Mouse (Mus musculus): ENCODE measurements around the gene Fbxo2. TPM values are rescaled to one million over a fixed set of nuclear protein-coding genes. Genes with fewer than 3 reads are reported as not detected.

Gene Fbxo2
- total RNA-seq, 1 experiment, result 16.5 TPM

DNA sequence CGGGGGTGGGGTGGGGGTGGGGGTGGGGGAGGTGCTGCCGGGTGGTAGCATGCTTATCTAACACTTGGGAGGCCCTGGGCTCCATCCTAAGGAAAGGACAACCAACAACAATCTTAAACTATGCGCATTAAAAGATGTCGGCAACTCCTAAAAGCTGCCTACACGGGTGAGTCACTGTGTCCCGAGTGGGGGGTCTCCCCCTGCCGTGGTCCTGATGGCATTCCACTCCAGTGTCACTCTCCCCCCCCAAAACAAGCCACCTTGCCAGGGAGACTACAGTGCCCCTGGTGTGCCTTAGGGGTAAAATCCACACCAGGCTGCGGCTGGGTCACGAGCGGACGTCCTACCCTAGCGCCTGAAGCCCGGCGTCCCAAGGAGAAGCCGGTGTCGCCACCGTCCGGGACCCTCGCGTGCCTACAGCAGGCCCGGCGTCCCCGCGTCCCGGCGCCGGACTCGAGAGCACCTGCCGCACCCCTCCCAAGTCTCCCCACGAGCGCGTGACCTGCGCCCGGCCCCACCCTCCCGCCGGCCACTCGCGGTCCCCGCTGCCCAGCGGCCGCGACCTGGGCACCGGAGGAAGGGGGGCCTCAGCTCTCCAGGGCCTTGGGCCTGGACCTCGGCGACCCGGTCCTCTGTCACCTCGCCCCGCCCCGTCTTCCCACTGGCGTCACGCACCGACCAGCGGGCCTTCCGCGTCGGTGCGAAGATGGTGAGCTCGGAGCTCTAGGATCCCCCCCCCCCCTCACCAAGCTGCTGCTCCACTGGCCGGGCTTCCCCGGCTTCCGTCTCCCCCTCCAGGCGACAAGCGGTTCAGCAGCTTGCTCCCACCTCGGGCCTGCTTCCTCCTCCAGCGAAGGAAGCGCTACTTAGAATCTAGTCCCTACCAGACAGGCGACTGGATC is 8.9 kb upstream of the Fbxo2 start, which contains the start of gene Fbxo6:
Fbxo6 (minus strand) TSS at position 874 of the 902 bp plus-strand sequence.
- peak; percentile 80 for DNase-seq (ENCODE audit: low read depth, low spot score)
- Histone ChIP-seq H3K27ac (ENCODE audit: insufficient read depth, low read depth, low read length, poor library complexity, severe bottlenecking) (peak within 1 kb of the TSS; percentile 86), H3K4me1 (ENCODE audit: control insufficient read depth in 2 of 2, insufficient read depth in 2 of 2, low read length in 2 of 2, poor library complexity in 1 of 2) (peaks cover 9 to 23% of the 10 kb centered on the region in 2 experiments), H3K36me3 (ENCODE audit: control insufficient read depth, insufficient read depth, low read length, poor library complexity, severe bottlenecking) (peaks cover 19% of the 10 kb centered on the region; the same call in 1 of the 2 replicates), H3K9ac (ENCODE audit: insufficient read depth, low read depth, low read length, poor library complexity, severe bottlenecking) (peak within 1 kb of the TSS; percentile 89), H3K9me3 (ENCODE audit: control insufficient read depth, insufficient read depth, low read depth, low read length) (no peaks in the 10 kb centered on the region), H3K4me3 (ENCODE audit: insufficient read depth in 1 of 2, low read depth in 1 of 2, low read length in 2 of 2, poor library complexity in 1 of 2, severe bottlenecking in 1 of 2) (peak within 1 kb of the TSS; percentile 66 to 89)
- in situ Hi-C loops (cut with MboI; ENCODE audit: low sequenced_read_pairs in 2 of 2, unreplicated experiment in 2 of 2), result no loop called here
- TF ChIP-seq MAFK (IDR thresholded peaks at IDR 0.05; ENCODE audit: insufficient read depth, low read depth, low read length) (no peak), HCFC1 (IDR thresholded peaks at IDR 0.05; ENCODE audit: borderline replicate concordance, insufficient read depth, low read length) (0 out of 2 replicates have a peak, but pooled peaks have one; percentile 35), ZNF384 (IDR thresholded peaks at IDR 0.05; ENCODE audit: low read depth, low read length) (no peak)

DNA sequence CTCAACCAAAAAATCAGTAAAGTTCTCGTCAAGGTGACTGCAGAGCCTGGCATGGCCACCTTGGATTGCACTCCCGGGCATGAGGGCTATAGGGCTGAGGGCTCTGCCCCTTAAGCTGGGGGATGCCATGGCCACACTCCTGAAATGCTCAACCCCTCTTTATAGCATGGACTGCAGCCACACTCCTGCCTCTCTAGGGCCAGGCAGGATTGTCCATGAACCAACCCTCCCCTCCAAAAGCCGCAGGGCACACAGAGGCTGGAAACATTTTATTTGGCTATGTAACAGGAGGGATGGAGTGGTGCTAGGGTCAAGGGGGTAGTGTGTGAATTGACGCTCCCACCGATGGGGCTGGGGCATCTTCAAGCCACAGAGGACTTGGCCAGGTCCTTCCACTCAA is 7.9 kb upstream of the Fbxo2 start:
- no peak for DNase-seq (ENCODE audit: low read depth, low spot score)
- Histone ChIP-seq H3K9ac (ENCODE audit: insufficient read depth, low read depth, low read length, poor library complexity, severe bottlenecking) (no peak overlapping the region), H3K4me3 (ENCODE audit: insufficient read depth in 1 of 2, low read depth in 1 of 2, low read length in 2 of 2, poor library complexity in 1 of 2, severe bottlenecking in 1 of 2) (no peak overlapping the region), H3K4me1 (ENCODE audit: control insufficient read depth in 2 of 2, insufficient read depth in 2 of 2, low read length in 2 of 2, poor library complexity in 1 of 2) (peaks cover 12 to 29% of the 10 kb centered on the region in 2 experiments), H3K36me3 (ENCODE audit: control insufficient read depth, insufficient read depth, low read length, poor library complexity, severe bottlenecking) (peaks cover 16% of the 10 kb centered on the region), H3K9me3 (ENCODE audit: control insufficient read depth, insufficient read depth, low read depth, low read length) (no peaks in the 10 kb centered on the region), H3K27ac (ENCODE audit: insufficient read depth, low read depth, low read length, poor library complexity, severe bottlenecking) (peak overlapping the region; percentile 47; the same call in 1 of the 2 replicates)
- in situ Hi-C loops (cut with MboI; ENCODE audit: low sequenced_read_pairs in 2 of 2, unreplicated experiment in 2 of 2), result no loop called here
- TF ChIP-seq HCFC1 (IDR thresholded peaks at IDR 0.05; ENCODE audit: borderline replicate concordance, insufficient read depth, low read length) (no peak), ZNF384 (IDR thresholded peaks at IDR 0.05; ENCODE audit: low read depth, low read length) (no peak), MAFK (IDR thresholded peaks at IDR 0.05; ENCODE audit: insufficient read depth, low read depth, low read length) (no peak), CHD2 (IDR thresholded peaks at IDR 0.05; ENCODE audit: low read depth, low read length) (no peak), ZC3H11A (IDR thresholded peaks at IDR 0.05; ENCODE audit: borderline replicate concordance, low read depth, low read length) (no peak)

DNA sequence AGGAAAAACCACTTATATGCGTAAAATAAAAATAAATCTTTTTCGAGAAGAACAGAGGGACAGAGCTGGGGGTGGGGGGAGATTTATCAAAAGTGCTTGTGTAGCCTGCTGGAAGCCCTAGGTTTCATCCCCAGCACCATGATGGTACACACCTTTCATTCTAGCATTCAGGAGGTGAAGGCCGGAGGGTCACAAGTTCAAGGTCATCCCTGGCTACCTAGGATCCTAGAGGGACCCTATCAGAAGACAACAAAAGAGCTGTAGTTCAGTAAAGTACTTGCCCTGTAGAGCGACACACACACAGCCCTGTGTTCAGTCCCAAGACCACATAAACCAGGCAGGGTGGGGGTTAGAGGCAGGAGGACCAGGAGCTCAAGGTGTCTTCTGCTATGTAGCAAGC is 6.4 kb upstream of the Fbxo2 start:
- in situ Hi-C loops (cut with MboI; ENCODE audit: low sequenced_read_pairs in 2 of 2, unreplicated experiment in 2 of 2), result no loop called here
- H3K9me3 ChIP-seq (ENCODE audit: control insufficient read depth, insufficient read depth, low read depth, low read length), result no peaks in the 10 kb centered on the region
- TF ChIP-seq MAFK (IDR thresholded peaks at IDR 0.05; ENCODE audit: insufficient read depth, low read depth, low read length) (no peak), ZNF384 (IDR thresholded peaks at IDR 0.05; ENCODE audit: low read depth, low read length) (no peak), HCFC1 (IDR thresholded peaks at IDR 0.05; ENCODE audit: borderline replicate concordance, insufficient read depth, low read length) (no peak), CHD2 (IDR thresholded peaks at IDR 0.05; ENCODE audit: low read depth, low read length) (0 out of 2 replicates have a peak, but pooled peaks have one; percentile 21)
- no peak overlapping the region; the same call in 1 of the 2 replicates for H3K27ac ChIP-seq (ENCODE audit: insufficient read depth, low read depth, low read length, poor library complexity, severe bottlenecking)
- peaks cover 13% of the 10 kb centered on the region for H3K36me3 ChIP-seq (ENCODE audit: control insufficient read depth, insufficient read depth, low read length, poor library complexity, severe bottlenecking)
- H3K4me1 ChIP-seq (ENCODE audit: control insufficient read depth in 2 of 2, insufficient read depth in 2 of 2, low read length in 2 of 2, poor library complexity in 1 of 2), result peaks cover 12 to 34% of the 10 kb centered on the region in 2 experiments
- H3K9ac ChIP-seq (ENCODE audit: insufficient read depth, low read depth, low read length, poor library complexity, severe bottlenecking), result no peak overlapping the region
- DNase-seq (ENCODE audit: low read depth, low spot score), result no peak
- H3K4me3 ChIP-seq (ENCODE audit: insufficient read depth in 1 of 2, low read depth in 1 of 2, low read length in 2 of 2, poor library complexity in 1 of 2, severe bottlenecking in 1 of 2), result no peak overlapping the region

DNA sequence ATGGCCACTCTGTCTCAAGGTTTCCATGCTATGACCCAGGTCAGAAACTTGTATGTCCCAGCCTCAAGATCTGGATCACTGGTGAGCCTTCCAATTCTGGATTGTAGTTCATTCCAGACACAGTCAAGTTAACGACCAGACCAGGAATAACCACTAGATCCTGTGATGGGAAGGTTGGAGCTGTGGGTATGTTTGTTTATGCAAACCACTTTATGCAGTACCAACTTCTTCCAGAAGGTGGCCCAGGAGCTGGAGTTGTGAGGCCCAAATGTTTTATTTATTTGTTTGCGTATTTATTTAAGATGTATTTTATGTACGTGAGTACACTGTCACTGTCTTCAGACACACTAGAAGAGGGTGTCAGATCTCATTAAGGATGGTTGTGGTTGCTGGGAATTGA is 5.4 kb upstream of the Fbxo2 start:
- no peaks in the 10 kb centered on the region for H3K9me3 ChIP-seq (ENCODE audit: control insufficient read depth, insufficient read depth, low read depth, low read length)
- in situ Hi-C loops (cut with MboI; ENCODE audit: low sequenced_read_pairs in 2 of 2, unreplicated experiment in 2 of 2), result no loop called here
- no peak for DNase-seq (ENCODE audit: low read depth, low spot score)
- H3K36me3 ChIP-seq (ENCODE audit: control insufficient read depth, insufficient read depth, low read length, poor library complexity, severe bottlenecking), result peaks cover 13% of the 10 kb centered on the region
- H3K27ac ChIP-seq (ENCODE audit: insufficient read depth, low read depth, low read length, poor library complexity, severe bottlenecking), result no peak overlapping the region; the same call in 1 of the 2 replicates
- no peak overlapping the region for H3K9ac ChIP-seq (ENCODE audit: insufficient read depth, low read depth, low read length, poor library complexity, severe bottlenecking)
- no peak overlapping the region for H3K4me3 ChIP-seq (ENCODE audit: insufficient read depth in 1 of 2, low read depth in 1 of 2, low read length in 2 of 2, poor library complexity in 1 of 2, severe bottlenecking in 1 of 2)
- peaks cover 12 to 32% of the 10 kb centered on the region in 2 experiments for H3K4me1 ChIP-seq (ENCODE audit: control insufficient read depth in 2 of 2, insufficient read depth in 2 of 2, low read length in 2 of 2, poor library complexity in 1 of 2)
- no peak for TF ChIP-seq ZNF384 (IDR thresholded peaks at IDR 0.05; ENCODE audit: low read depth, low read length)
- no peak for TF ChIP-seq CHD2 (IDR thresholded peaks at IDR 0.05; ENCODE audit: low read depth, low read length)
- no peak for TF ChIP-seq HCFC1 (IDR thresholded peaks at IDR 0.05; ENCODE audit: borderline replicate concordance, insufficient read depth, low read length)
- TF ChIP-seq MAFK (IDR thresholded peaks at IDR 0.05; ENCODE audit: insufficient read depth, low read depth, low read length), result no peak
- no peak for TF ChIP-seq ZC3H11A (IDR thresholded peaks at IDR 0.05; ENCODE audit: borderline replicate concordance, low read depth, low read length)

All from ES-E14 (cell line).